Mouse (Mus musculus) CH12.LX (cell line): Measurements from ENCODE around the gene Slc26a9. TPM values are rescaled to one million over a fixed set of nuclear protein-coding genes. Genes with fewer than 3 reads are reported as not detected.

Experiments
- DNase-seq: peaks from one replicate; pipeline ENCODE4 v3.0.0-alpha.2; 2013; ENCODE audit errors: extremely low read depth
- H3K27ac ChIP-seq: 2 replicates; pipeline ENCODE4 v1.5.1; 2012; ENCODE audit warnings: low read depth, mild to moderate bottlenecking, control low read depth, moderate library complexity; ENCODE audit not compliant: insufficient read depth
- H3K27me3 ChIP-seq: replicated peaks from 2 replicates; pipeline ENCODE3; 2012; ENCODE audit warnings: inconsistent platforms
- H3K36me3 ChIP-seq, 2 experiments: replicated peaks in 1 of 2; 2 replicates each; pipeline versions ENCODE3 to v1.6.1; 2012; ENCODE audit warnings: inconsistent platforms in 1 of 2, low read length in 1 of 2, mild to moderate bottlenecking in 1 of 2, mixed read lengths in 1 of 2, moderate library complexity in 1 of 2; ENCODE audit not compliant: control insufficient read depth in 1 of 2, insufficient read depth in 1 of 2
- H3K4me1 ChIP-seq, 2 experiments: 2 replicates each; pipeline ENCODE4 v1.6.1; 2012; ENCODE audit warnings: inconsistent platforms in 1 of 2, moderate library complexity in 1 of 2; ENCODE audit not compliant: insufficient read depth in 2 of 2, control insufficient read depth in 1 of 2
- H3K4me2 ChIP-seq: 2 replicates; pipeline ENCODE4 v1.6.1; 2012; ENCODE audit warnings: low read depth, mild to moderate bottlenecking, control low read depth; ENCODE audit not compliant: poor library complexity, insufficient read depth, severe bottlenecking
- H3K4me3 ChIP-seq, 3 experiments: fragments of 150-350 bp in 1 of 3; sonication (generic) in 1 of 3; replicated peaks in 1 of 3; 2 replicates each; pipeline versions ENCODE3 to v1.5.1; 2011 to 2012; ENCODE audit warnings: low read depth in 2 of 3, low read length in 2 of 3, mild to moderate bottlenecking in 2 of 3, moderate library complexity in 2 of 3, control low read depth in 1 of 3, improper control_type of control experiment in 1 of 3, inconsistent platforms in 1 of 3, mixed read lengths in 1 of 3; ENCODE audit not compliant: poor library complexity in 1 of 3
- H3K79me2 ChIP-seq: replicated peaks from 2 replicates; pipeline ENCODE4 v1.6.1; 2012; ENCODE audit warnings: mild to moderate bottlenecking, moderate library complexity; ENCODE audit not compliant: control insufficient read depth, poor library complexity, insufficient read depth, severe bottlenecking; ENCODE audit errors: extremely low read depth
- H3K9ac ChIP-seq: 2 replicates; pipeline ENCODE4 v1.6.1; 2012; ENCODE audit warnings: low read depth, mild to moderate bottlenecking, control low read depth, moderate library complexity; ENCODE audit not compliant: insufficient read depth
- H3K9me3 ChIP-seq: replicated peaks from 2 replicates; pipeline ENCODE3; 2012; ENCODE audit warnings: low read length, inconsistent platforms, mixed read lengths
- CHD1 ChIP-seq: IDR thresholded peaks from 2 replicates; pipeline ENCODE4 v1.6.1; 2012; ENCODE audit warnings: low read depth, low read length, improper control_type of control experiment, inconsistent platforms
- ELF1 ChIP-seq: IDR thresholded peaks from 2 replicates; pipeline ENCODE4 v1.6.1; 2014; ENCODE audit warnings: low read depth, mild to moderate bottlenecking, inconsistent platforms, low read length, improper control_type of control experiment
- KAT2A ChIP-seq: IDR thresholded peaks from 2 replicates; pipeline ENCODE4 v1.6.1; 2012; ENCODE audit warnings: low read length, improper control_type of control experiment, inconsistent platforms; ENCODE audit not compliant: insufficient replicate concordance
- MEF2A ChIP-seq: IDR thresholded peaks from 2 replicates; pipeline ENCODE4 v1.6.1; 2014; ENCODE audit warnings: low read depth, mild to moderate bottlenecking, inconsistent platforms, low read length, improper control_type of control experiment, borderline replicate concordance
- MXI1 ChIP-seq: IDR thresholded peaks from 2 replicates; pipeline ENCODE4 v1.6.1; 2011; ENCODE audit warnings: mild to moderate bottlenecking, low read depth, low read length, improper control_type of control experiment
- NRF1 ChIP-seq: IDR thresholded peaks from 2 replicates; pipeline ENCODE4 v1.6.1; 2014; ENCODE audit warnings: low read depth, mild to moderate bottlenecking, inconsistent platforms, low read length, improper control_type of control experiment, moderate library complexity
- PAX5 ChIP-seq: IDR thresholded peaks from 2 replicates; pipeline ENCODE4 v1.6.1; 2012; ENCODE audit warnings: low read length, inconsistent platforms, mixed read lengths
- POLR2AphosphoS2 ChIP-seq: IDR thresholded peaks from 2 replicates; pipeline ENCODE4 v1.6.1; 2011; ENCODE audit warnings: low read depth, low read length, improper control_type of control experiment
- SMC3 ChIP-seq: IDR thresholded peaks from 2 replicates; pipeline ENCODE4 v1.6.1; 2011; ENCODE audit warnings: low read depth, low read length, improper control_type of control experiment
- TBP ChIP-seq: conservative IDR thresholded peaks from 2 replicates; pipeline ENCODE4 v1.6.1; 2011; ENCODE audit warnings: low read depth, low read length, improper control_type of control experiment
- TCF12 ChIP-seq: IDR thresholded peaks from 2 replicates; pipeline ENCODE4 v1.6.1; 2014; ENCODE audit warnings: low read depth, mild to moderate bottlenecking, inconsistent platforms, low read length, improper control_type of control experiment
- USF1 ChIP-seq: IDR thresholded peaks from 2 replicates; pipeline ENCODE4 v1.6.1; 2014; ENCODE audit warnings: low read depth, mild to moderate bottlenecking, inconsistent platforms, low read length, improper control_type of control experiment
- ZKSCAN1 ChIP-seq: IDR thresholded peaks from 2 replicates; pipeline ENCODE4 v1.6.1; 2012; ENCODE audit warnings: low read depth, inconsistent platforms, low read length, improper control_type of control experiment, borderline replicate concordance
- ZMIZ1 ChIP-seq: IDR thresholded peaks from 2 replicates; pipeline ENCODE4 v1.6.1; 2012; ENCODE audit warnings: low read depth, mild to moderate bottlenecking, inconsistent platforms, low read length, improper control_type of control experiment
- dilution Hi-C: fragments of 300-500 bp; cut with MboI; formaldehyde crosslinking; loops from 2 replicates; pipeline ENCODE4 v1.14.3; 2020; ENCODE audit warnings: low sequenced_read_pairs; ENCODE audit not compliant: extremely low pct_unique_long_range_greater_than_20kb, extremely low pct_ligation_motif_present
- in situ Hi-C: fragments of 300-500 bp; cut with MboI; formaldehyde crosslinking; loops from 3 replicates; pipeline ENCODE4 v1.14.3; 2019; ENCODE audit warnings: low sequenced_read_pairs, low pct_ligation_motif_present, low pct_unique_long_range_greater_than_20kb, mixed read lengths
- polyA plus RNA-seq: library from polyadenylated mRNA; unstranded; fragments of >175 nt; gene quantifications from 2 replicates; pipeline ENCODE4 v1.2.1, GENCODE M21; 2012; ENCODE audit warnings: low read depth; ENCODE audit not compliant: insufficient read length
- total RNA-seq, 2 experiments: library from RNA; depleted of rRNA; stranded (reverse); fragments of 300-350 nt in 1 of 2; fragments of >200 nt in 1 of 2; gene quantifications; 2 replicates each; pipeline ENCODE4 v1.2.3; 2012 to 2014

The Slc26a9 gene
- total and polyA plus RNA-seq, 3 experiments, result 0.31 TPM; not detected in 2

DNA sequence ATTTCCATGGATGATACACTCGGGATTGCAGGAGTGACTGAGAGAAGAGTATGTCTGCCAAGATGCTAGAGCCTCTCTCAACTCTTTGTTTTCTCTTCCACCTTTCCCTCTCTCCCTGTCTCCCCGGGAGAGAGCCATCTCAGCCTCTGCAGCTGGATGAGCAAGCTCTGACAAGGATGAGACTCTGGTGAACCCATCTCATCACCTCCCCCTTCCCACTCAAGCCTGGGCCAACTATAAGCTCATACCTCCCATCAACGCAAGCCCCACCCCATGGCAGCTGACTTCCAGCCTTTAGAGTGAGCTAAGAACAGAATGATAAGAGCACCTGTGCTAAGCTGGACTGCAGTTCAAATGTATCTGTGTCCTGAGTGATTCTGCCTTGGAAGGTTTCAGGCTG lies 25.5 kb downstream of the Slc26a9 start:
- H3K27me3 ChIP-seq, result peaks cover 12% of the 10 kb centered on the region
- no peak overlapping the region for H3K4me3 ChIP-seq
- peaks cover 0 to 6% of the 10 kb centered on the region in 2 experiments; a peak in 2 of 4 replicates for H3K4me1 ChIP-seq
- DNase-seq, result no peak
- H3K9ac ChIP-seq, result no peak overlapping the region
- H3K9me3 ChIP-seq, result peaks cover 5% of the 10 kb centered on the region
- TF ChIP-seq PAX5 (no peak), NRF1 (no peak), MXI1 (no peak), CHD1 (no peak)
- H3K79me2 ChIP-seq, result no peaks in the 10 kb centered on the region
- no peak overlapping the region for H3K4me2 ChIP-seq
- no peak overlapping the region for H3K27ac ChIP-seq
- dilution Hi-C loops, result no loop called here
- no peaks in the 10 kb centered on the region for H3K36me3 ChIP-seq
- in situ Hi-C loops, result loop anchor here (10.0 kb wide), 1 partner anchor 154 kb away; no protein-coding TSS in a partner anchor

DNA sequence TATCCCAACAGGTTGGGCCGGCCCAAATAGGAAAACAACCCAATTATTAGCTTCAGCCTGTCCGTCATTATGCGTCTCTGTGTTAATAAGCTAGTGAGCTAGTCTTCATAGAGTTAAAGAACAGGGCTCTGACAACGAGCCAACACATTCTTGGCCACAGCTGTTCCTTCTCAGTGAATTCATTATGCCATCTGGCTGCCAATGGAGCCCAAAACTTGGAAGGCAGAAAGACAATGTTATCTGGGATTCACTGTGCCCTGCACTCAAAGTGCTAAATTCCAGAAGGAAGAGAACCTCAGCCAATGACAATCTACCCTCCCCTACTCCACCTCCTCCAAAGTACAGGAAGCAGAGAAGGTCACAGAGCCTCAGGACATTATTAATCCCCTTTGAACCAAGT lies 26.8 kb downstream of the Slc26a9 start:
- Histone ChIP-seq H3K9ac (no peak overlapping the region), H3K79me2 (no peaks in the 10 kb centered on the region), H3K36me3 (no peaks in the 10 kb centered on the region), H3K27me3 (peaks cover 12% of the 10 kb centered on the region), H3K4me2 (no peak overlapping the region), H3K4me1 (no peaks in the 10 kb centered on the region), H3K4me3 (no peak overlapping the region), H3K27ac (no peak overlapping the region), H3K9me3 (peaks cover 5% of the 10 kb centered on the region)
- dilution Hi-C loops (no loop called here), in situ Hi-C loops (no loop called here)
- TF ChIP-seq POLR2AphosphoS2, result no peak
- no peak for TF ChIP-seq SMC3
- TF ChIP-seq TBP, result no peak
- TF ChIP-seq ZKSCAN1, result no peak
- no peak for TF ChIP-seq USF1
- TF ChIP-seq PAX5, result no peak
- no peak for TF ChIP-seq KAT2A
- TF ChIP-seq CHD1, result no peak
- DNase-seq, result no peak

DNA sequence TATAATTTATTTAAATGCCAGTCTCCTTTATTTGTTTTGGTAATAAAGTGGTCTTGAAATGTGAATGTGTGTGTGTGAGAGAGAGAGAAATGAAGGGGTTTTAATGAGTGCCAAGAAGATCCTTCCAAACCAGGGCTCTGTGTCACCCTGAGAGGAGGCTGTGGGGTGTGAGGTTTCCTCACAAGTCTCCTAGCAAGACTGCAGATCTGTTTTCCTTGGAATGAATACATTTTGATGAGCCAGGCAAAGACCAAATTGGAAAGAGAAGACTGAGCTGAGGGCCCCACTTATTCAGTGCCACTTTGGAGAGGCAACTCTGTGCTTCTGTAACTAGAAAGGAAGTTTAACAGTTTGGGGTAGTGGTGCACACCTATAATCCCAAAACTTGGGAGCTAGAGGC lies 27.6 kb downstream of the Slc26a9 start:
- H3K4me1 ChIP-seq, result no peaks in the 10 kb centered on the region
- peaks cover 12% of the 10 kb centered on the region for H3K27me3 ChIP-seq
- dilution Hi-C loops, result no loop called here
- no peaks in the 10 kb centered on the region for H3K36me3 ChIP-seq
- no peak overlapping the region for H3K9ac ChIP-seq
- H3K4me2 ChIP-seq, result no peak overlapping the region
- DNase-seq, result no peak
- peaks cover 5% of the 10 kb centered on the region for H3K9me3 ChIP-seq
- H3K79me2 ChIP-seq, result no peaks in the 10 kb centered on the region
- H3K4me3 ChIP-seq, result no peak overlapping the region
- TF ChIP-seq ZMIZ1, result no peak
- TF ChIP-seq POLR2AphosphoS2, result no peak
- TF ChIP-seq ELF1, result no peak
- TF ChIP-seq MEF2A, result no peak
- no peak for TF ChIP-seq MXI1
- TF ChIP-seq ZKSCAN1, result no peak
- TF ChIP-seq TCF12, result no peak
- H3K27ac ChIP-seq, result no peak overlapping the region
- in situ Hi-C loops, result no loop called here
